Mouse (Mus musculus) testis, adult 2 months (tissue): ENCODE data around the gene Man1c1. TPM values are rescaled to one million over a fixed set of nuclear protein-coding genes. Genes with fewer than 3 reads are reported as not detected.

ENCODE experiments used
- H3K27ac ChIP-seq: fragments of 200-500 bp; 2 replicates; pipeline ENCODE4 v1.5.1; 2012; ENCODE audit warnings: low read depth, low read length; ENCODE audit not compliant: control insufficient read depth, insufficient read depth
- H3K27me3 ChIP-seq: fragments of 200-500 bp; 2 replicates; pipeline ENCODE4 v1.6.1; 2012; ENCODE audit warnings: mild to moderate bottlenecking, low read length, moderate library complexity; ENCODE audit not compliant: control insufficient read depth, insufficient read depth
- H3K36me3 ChIP-seq: fragments of 200-500 bp; 2 replicates; pipeline ENCODE4 v1.6.1; 2012; ENCODE audit warnings: mild to moderate bottlenecking, low read length; ENCODE audit not compliant: control insufficient read depth, insufficient read depth
- H3K4me1 ChIP-seq: fragments of 200-500 bp; 2 replicates; pipeline ENCODE4 v1.6.1; 2012; ENCODE audit warnings: low read length; ENCODE audit not compliant: control insufficient read depth, insufficient read depth
- H3K4me3 ChIP-seq: fragments of 200-500 bp; 2 replicates; pipeline ENCODE4 v1.5.1; 2012; ENCODE audit warnings: low read depth, mild to moderate bottlenecking, low read length, moderate library complexity, mixed read lengths; ENCODE audit not compliant: control insufficient read depth
- CTCF ChIP-seq: fragments of 200-500 bp; IDR thresholded peaks from 2 replicates; pipeline ENCODE4 v1.5.1; 2012; ENCODE audit warnings: low read depth, mild to moderate bottlenecking, inconsistent platforms, low read length, moderate library complexity; ENCODE audit not compliant: control insufficient read depth, insufficient read depth, insufficient replicate concordance
- POLR2A ChIP-seq: fragments of 200-500 bp; IDR thresholded peaks from 2 replicates; pipeline ENCODE4 v1.6.1; 2012; ENCODE audit warnings: low read depth, mild to moderate bottlenecking, inconsistent platforms, low read length, moderate library complexity; ENCODE audit not compliant: control insufficient read depth
- polyA plus RNA-seq: library from polyadenylated mRNA; depleted of rRNA; stranded (reverse); fragments of >200 nt; gene quantifications from 2 replicates; pipeline ENCODE4 v1.2.3, GENCODE M21; 2012

Man1c1 gene
- polyA plus RNA-seq, 1 experiment: 0.95 TPM

- no peaks in the 10 kb centered on the region; the same call in 1 of the 2 replicates for H3K4me1 ChIP-seq
These were observed 70.1 kb downstream of the Man1c1 start for GRCm38 (mm10) chr4:134634001-134634400.

GRCm38 (mm10) chr4:134632131-134632711, 71.9 kb downstream of the Man1c1 start:
- H3K4me3 ChIP-seq: no peak overlapping the region
- H3K4me1 ChIP-seq: no peaks in the 10 kb centered on the region; the same call in 1 of the 2 replicates
- peak overlapping the region; percentile 32 for H3K27ac ChIP-seq
- TF ChIP-seq POLR2A (no peak), CTCF (no peak)
- no peaks in the 10 kb centered on the region for H3K36me3 ChIP-seq
- no peaks in the 10 kb centered on the region for H3K27me3 ChIP-seq

More at GRCm38 (mm10) chr4:134634001-134634400, 70.1 kb downstream of the Man1c1 start:
- H3K36me3 ChIP-seq: no peaks in the 10 kb centered on the region
- no peak overlapping the region for H3K4me3 ChIP-seq
- no peaks in the 10 kb centered on the region for H3K27me3 ChIP-seq
- TF ChIP-seq CTCF: no peak
- no peak overlapping the region for H3K27ac ChIP-seq

GRCm38 (mm10) chr4:134631471-134632130, 72.5 kb downstream of the Man1c1 start:
- TF ChIP-seq CTCF (no peak), POLR2A (no peak)
- Histone ChIP-seq H3K4me3 (no peak overlapping the region), H3K36me3 (no peaks in the 10 kb centered on the region), H3K27ac (peak overlapping the region; percentile 12; the same call in 1 of the 2 replicates), H3K4me1 (no peaks in the 10 kb centered on the region; the same call in 1 of the 2 replicates), H3K27me3 (no peaks in the 10 kb centered on the region)

GRCm38 (mm10) chr4:134628575-134629384, 75.3 kb downstream of the Man1c1 start:
- no peak overlapping the region for H3K4me3 ChIP-seq
- no peak overlapping the region for H3K27ac ChIP-seq
- no peaks in the 10 kb centered on the region for H3K36me3 ChIP-seq
- no peaks in the 10 kb centered on the region; the same call in 1 of the 2 replicates for H3K4me1 ChIP-seq
- no peaks in the 10 kb centered on the region for H3K27me3 ChIP-seq
- TF ChIP-seq CTCF (no peak), POLR2A (no peak)

- Histone ChIP-seq H3K36me3 (no peaks in the 10 kb centered on the region), H3K4me3 (no peak overlapping the region), H3K27me3 (no peaks in the 10 kb centered on the region), H3K27ac (no peak overlapping the region), H3K4me1 (no peaks in the 10 kb centered on the region; the same call in 1 of the 2 replicates)
- TF ChIP-seq CTCF: no peak
- no peak for TF ChIP-seq POLR2A
These were observed 76.0 kb downstream of the Man1c1 start for GRCm38 (mm10) chr4:134628058-134628457.

GRCm38 (mm10) chr4:134626883-134627282, 77.2 kb downstream of the Man1c1 start:
- H3K36me3 ChIP-seq: no peaks in the 10 kb centered on the region
- no peaks in the 10 kb centered on the region for H3K4me1 ChIP-seq
- H3K27ac ChIP-seq: no peak overlapping the region
- no peak overlapping the region for H3K4me3 ChIP-seq
- no peak for TF ChIP-seq CTCF
- TF ChIP-seq POLR2A: no peak
- H3K27me3 ChIP-seq: no peaks in the 10 kb centered on the region

- TF ChIP-seq POLR2A: no peak
- no peak for TF ChIP-seq CTCF
These were observed 77.7 kb downstream of the Man1c1 start for GRCm38 (mm10) chr4:134626350-134626749.

More at GRCm38 (mm10) chr4:134626350-134626749, 77.7 kb downstream of the Man1c1 start:
- no peaks in the 10 kb centered on the region for H3K4me1 ChIP-seq
- H3K27ac ChIP-seq: no peak overlapping the region
- H3K36me3 ChIP-seq: no peaks in the 10 kb centered on the region
- H3K27me3 ChIP-seq: no peaks in the 10 kb centered on the region
- no peak overlapping the region for H3K4me3 ChIP-seq
